Mouse (Mus musculus) kidney, adult 18-20 months (tissue): ENCODE data around the gene Zfp689.
A peak's percentile ranks its signal among the peaks of the same experiment; 100 is the strongest.
"Not testable (repeated sequence)": the region's sequence is repeated elsewhere in the genome, so short reads cannot be mapped to it uniquely, and the experiment has no call there.

Experiments used
- DNase-seq: peaks from one replicate; pipeline ENCODE4 v3.0.0; 2021

Gene Zfp689

DNA sequence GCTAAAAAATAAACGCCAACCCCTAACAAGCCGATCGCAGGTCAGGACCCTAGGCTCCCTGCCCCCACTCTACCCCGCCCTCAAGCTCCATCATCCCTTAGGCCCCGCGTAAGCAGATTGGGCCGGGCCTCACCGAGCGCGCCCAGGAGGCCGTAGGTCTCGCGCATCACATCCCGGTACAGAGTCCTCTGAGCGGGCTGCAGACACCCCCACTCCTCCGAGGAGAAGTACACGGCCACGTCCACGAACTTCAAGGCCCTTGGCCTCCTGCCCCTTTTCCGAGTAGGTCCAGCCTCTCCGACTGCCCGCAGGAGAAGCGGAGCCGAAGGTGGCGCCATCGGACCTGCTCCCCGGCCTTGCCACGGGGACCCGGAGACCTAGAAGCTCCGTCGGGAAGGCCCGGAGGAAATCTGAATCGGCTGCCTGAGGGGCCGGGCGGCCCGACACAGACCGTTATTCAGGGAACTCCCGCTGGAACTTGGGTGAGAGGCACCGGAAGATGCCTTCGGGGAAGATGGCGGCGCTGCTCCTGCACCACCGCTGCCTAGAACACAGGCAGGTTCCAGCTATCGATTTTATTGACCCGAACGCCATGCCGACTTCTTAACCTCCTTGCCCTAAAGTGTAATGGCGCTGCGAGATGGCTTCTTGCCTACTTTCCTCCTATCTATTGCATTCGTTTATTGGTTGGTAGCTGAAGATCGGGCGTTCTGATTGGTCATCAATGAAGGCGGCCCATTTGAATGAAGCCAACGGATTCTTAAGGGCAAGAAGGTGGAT, at the start of gene Zfp689:
Zfp689 (minus strand) TSS at position 638 of the 780 bp plus-strand sequence.
- peak; percentile 94 for DNase-seq

DNA sequence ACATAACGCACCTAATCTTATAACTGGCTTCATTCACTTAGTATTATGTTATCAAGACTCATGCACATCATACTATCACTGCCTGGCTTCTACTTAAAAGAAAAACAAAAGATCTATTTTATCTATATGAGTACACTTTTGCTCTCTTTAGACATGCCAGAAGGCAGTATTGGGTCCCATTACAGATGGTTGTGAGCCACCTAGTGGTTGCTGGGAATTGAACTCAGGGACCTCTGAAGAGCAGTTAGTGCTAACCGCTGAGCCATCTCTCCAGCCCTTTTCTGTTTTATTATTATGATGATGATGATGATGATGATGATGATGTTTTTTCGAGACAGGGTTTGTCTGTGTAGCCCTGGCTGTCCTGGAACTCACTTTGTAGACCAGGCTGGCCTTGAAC, 49.4 kb upstream of the Zfp689 start:
- peak; percentile 47 for DNase-seq

DNA sequence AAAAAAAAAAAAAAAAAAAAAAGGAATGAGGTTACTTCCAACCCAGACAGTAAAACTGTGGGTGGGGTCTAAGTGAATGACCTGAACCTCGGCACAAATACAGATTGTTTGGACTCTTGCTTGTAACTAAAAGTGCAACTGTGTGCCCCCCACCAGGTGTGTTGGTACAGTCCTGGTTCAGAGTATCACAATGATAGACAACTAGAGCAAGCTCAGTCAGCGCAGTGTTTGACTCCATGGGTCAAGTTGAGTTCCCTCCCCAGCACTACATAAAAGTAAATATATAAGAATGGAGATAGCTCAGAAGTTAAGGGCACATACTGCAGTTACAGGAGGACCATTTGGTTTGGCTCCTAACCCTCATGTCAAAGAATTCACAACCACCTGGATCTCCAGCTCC, 48.4 kb upstream of the Zfp689 start:
- no peak for DNase-seq

DNA sequence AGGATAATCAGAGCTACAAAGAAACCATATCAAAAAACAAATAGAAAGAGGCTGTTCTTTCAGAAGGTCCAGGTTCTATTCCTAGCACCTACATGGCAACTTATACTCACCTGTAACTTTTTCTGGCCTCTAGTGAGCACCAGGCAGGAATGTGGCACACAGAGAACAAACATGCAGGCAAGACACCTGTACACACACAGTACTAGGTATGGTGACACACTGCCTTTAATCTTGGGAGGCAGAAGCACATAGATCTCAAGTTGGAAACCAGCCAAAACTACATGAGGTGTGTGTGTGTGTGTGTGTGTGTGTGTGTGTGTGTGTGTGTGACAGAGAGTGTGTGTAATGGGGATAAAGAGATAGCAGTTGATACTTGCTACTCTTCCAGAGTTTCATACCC, 45.7 kb upstream of the Zfp689 start:
- DNase-seq, result no peak

DNA sequence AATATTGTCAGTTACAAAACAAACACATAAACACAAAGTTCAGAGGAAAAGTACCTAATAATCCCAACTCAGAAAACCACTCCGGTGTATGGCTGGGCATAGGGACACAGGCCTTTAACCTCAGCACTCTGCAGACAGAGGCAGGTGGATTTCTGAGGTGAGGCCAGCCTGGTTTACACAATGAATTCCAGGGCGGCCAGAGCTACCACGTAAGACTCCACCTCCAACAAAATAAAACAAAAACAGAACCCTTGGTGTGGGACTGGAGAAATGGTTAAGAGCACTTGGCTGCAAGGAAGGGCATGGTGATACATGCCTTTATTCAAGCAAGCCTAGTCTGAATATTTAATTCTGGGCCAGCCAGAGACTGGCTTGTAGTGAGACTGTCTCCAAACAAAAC, 42.9 kb upstream of the Zfp689 start:
- no peak for DNase-seq

DNA sequence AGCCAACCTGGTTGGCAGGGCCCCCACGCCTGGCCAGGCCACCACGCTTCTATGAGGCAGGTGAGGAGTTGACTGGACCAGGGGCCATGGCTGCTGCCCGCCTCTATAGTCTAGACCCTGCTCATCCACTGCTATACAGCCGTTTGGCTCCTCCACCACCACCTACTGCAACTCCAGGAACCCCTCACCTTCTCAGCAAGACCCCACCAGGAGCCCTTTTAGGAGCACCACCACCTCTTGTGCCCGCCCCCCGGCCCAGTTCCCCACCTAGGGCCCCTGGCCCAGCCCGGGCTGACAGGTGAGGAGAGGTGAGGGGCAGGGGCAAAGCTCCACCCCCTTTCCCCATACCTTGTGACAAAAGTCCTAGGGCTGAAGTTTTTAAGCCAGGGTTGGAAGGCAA, 41.0 kb upstream of the Zfp689 start:
- DNase-seq, result no peak

DNA sequence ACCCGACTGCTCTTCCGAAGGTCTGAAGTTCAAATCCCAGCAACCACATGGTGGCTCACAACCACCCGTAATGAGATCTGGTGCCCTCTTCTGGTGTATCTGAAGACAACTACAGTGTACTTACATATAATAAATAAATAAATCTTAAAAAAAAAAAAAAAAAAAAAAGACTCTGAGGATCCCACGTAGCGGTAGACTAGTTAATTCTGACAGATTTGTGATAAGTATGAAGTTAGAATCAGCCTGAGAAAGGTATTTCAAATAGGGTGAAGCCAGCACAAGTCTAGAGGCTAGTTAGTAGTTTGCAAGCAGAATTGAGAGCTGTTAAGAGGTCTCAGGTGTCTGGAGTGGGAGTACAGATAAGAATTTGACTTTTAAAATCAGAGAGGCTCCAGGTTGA, 39.4 kb upstream of the Zfp689 start:
- not testable (repeated sequence) for DNase-seq

DNA sequence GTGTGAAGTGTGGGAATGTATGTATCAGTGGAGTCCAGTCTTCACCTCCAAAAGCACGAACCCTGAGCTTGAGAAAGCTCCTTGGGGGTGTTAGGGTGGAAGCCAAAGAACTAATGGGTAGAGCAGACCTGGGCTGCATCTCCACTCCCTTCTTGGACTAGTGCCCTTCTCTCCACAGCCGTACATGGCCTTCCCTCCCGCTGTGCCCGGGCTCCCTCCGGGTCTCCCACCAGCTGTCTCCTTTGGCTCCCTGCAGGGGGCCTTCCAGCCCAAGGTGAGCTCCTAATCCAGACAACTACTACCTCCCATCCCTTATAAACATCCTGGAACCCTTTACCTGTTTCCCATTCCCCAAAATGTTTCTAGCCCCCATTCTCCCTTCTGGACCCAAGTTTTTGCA, 36.5 kb upstream of the Zfp689 start:
- DNase-seq, result no peak

DNA sequence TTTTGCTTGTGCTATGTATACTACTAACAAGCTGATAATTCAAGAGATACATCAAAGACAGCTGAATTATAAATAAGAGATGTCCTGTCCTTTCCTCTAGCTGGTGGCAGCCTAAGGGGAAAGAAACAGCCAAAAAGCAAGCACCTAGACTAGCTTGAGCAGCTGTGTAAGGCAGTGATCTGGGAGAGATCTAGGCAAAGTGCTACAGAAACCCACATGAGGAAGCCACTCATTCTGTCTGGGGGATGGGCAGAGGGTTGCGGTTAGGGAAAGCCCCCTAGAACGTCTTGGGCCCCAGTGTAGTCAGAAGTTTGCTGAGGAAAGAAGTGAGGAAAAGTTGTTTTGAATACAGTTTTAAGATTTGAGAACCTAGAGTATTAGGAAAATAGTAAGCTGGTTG, 31.4 kb upstream of the Zfp689 start:
- DNase-seq, result no peak

DNA sequence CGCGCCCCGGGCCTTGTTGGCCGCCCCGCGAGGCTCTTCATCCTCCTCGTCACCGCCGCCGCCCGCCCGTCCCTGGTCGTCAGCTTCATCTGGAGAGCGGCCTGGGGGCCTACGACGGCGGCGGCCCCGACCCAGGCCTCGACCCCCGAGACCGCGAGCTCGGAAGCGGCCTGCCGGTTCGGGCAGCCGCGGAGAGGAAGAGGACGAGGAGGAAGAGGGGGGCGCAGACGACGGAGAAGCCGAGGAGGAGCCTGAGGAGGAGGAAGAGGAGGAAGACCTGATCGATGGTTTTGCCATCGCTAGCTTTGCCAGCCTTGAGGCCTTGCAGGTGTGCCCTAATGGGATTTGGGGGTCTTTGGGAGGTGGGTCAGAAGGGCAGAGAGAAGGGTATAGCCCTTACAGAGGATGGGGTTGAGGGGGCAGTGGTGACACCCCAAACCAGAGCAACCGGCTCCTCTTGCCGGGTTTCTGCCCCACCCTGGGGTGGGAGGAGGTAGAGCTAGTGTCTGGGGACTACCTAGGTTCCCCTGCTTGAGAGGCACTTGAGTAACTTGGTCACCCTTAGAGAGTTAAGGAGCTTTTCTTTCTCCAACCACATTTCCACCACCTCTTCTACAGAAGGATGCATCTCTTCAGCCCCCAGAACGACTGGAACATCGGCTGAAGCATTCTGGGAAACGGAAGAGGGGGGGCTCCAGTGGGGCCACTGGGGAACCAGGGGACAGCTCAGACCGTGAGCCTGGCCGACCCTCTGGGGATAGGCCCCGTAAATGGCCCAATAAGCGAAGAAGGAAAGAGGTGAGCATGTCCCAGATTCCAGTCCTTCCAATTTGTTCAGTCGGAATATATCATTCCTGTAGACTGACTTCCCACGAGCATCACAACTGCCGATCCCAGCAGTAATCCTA, 30.6 kb upstream of the Zfp689 start:
- DNase-seq, result peak; percentile 29

DNA sequence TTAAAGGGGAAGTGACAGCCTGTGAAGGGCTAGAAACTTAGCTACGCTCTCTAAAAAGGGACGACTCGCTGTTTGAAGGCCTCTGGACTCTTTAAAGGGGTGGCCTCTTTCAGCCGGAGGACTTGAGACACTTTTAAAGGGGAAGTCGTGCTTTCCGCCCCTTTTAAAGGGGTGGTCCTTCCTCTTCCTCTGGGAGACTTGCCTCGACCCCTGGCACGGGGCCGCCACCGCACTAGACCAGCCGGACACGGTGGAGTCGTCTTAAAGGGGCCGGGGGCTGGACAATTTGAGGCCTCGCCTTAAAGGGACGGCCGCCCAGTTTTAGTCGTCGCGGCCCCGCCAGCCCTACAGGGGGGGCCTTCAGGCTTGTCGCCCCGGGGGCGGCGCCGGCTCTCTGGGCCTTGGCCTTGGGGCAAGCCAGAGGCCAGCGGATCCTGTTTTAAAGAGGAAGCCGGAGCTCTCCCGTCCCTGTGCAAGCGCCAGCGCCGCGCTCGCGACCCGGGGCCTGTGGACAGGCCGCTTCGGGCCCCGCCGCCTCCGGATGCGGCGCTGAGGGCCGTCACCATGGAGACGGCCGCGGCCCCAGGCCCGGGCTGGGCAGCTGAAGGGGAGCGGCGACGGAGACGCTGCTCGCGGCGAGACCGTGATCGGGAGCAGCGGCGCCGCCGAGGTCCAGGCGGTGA, 29.8 kb upstream of the Zfp689 start, which contains the start of gene Fbrs:
Fbrs (plus strand) TSS at position 565 of the 683 bp plus-strand sequence.
- peak; percentile 95 for DNase-seq

DNA sequence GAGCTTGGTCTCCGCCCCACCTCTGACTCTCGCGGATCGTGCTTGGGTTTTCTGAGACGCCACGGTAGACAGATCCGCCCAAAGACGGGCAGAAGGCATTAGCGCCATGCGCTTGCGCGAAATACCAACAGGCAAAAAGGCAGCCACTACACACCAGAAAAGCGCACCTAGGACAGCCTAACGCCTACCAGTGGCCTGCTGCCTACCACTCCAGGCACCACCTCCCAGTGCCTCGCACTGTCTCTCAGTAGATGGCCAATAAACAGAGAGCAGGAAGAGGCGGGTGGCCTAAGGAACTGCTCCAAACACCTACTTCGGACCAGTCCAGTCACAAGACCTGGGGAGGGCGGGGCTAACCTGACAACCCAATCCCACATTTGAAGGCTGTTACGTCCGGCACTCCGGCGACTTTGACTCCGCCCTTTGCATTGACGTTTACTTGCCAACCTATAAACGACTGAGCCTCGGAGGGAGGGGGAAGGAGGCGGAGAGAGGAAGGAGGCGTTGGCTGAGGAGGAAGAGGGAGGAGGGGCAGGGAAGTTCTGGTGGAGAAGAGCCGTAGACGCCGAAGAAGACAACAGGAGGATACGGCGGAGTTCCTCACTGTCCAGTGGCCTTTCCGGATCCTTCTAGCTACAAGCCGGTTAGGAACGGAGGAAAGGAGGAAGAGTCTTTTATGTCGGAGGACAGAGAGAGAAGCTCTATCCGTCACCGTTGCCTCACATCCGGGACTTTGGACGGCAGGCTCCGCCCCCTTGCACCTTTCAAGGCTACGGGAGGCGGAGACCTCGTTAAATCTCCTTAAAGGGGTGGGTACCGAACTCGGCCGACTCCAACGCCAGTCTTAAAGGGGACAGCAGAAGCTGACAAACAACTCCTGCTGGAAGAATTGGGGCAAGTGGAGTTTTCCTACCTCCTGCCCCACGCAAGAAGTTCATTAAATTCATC, 29.0 kb upstream of the Zfp689 start:
- DNase-seq, result peak; percentile 99

DNA sequence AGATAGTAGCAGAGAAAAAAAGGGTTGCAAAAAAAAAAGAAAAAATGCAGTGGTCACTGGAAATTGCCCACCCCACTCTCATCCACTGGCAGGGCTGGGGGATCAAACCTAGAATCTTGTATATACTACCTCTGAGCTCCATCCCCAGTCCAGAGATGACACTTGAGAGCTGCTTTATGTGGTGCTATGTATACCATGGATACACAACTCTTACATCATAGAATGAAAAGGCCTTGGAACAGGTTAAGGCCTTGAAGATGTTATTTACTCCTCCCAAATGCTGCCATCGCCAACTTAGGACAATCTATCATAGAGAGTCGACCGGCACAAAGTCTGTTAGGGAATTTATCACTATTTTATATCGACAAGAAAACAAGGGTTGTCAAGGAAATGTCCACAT, 27.9 kb upstream of the Zfp689 start:
- DNase-seq, result no peak

DNA sequence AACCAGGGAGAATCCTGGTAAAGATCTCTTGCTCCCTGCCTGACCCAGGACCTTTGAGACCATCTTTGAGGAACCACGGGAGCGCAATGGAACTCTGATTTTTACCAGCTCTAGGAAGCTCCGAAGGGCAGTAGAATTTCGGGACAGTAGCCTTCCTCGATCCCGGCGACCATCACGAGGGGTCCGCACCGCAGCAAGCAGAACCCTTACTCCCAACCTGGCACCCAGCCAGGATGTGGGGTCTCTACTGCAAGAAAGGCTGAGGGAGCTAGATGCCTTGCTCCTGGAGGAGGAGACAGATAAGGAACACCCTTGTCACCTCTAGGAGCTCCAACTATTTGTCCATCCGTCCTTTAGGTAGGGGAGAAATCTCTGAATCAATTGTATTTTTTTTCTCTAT, 27.4 kb upstream of the Zfp689 start:
- DNase-seq, result no peak

DNA sequence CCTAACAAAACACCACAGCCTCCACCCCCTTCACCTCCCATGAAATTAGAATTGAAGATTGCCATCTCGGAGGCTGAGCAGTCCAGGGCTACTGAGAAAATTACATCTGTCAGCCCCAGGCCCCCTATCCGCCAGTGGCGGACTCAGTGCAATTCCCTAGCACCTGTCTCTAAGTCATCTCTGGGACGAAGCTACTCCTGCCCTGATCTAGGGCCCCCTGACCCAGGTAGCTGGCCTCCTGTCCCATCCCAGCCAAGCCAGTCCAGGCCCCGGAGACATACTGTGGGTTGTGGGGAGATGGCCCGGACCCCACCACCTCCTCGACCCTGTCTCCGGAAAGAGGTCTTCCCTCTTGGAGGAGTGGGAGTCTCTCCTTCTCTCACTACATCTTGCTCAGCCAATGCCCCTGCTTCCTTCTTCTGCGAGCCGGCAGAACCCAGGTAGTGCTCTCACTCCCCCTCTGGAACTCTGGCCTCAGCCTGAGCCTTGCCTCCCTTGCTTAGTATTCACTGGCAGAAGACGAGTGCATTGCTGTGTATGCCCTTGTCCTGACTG, 26.3 kb upstream of the Zfp689 start:
- no peak for DNase-seq

DNA sequence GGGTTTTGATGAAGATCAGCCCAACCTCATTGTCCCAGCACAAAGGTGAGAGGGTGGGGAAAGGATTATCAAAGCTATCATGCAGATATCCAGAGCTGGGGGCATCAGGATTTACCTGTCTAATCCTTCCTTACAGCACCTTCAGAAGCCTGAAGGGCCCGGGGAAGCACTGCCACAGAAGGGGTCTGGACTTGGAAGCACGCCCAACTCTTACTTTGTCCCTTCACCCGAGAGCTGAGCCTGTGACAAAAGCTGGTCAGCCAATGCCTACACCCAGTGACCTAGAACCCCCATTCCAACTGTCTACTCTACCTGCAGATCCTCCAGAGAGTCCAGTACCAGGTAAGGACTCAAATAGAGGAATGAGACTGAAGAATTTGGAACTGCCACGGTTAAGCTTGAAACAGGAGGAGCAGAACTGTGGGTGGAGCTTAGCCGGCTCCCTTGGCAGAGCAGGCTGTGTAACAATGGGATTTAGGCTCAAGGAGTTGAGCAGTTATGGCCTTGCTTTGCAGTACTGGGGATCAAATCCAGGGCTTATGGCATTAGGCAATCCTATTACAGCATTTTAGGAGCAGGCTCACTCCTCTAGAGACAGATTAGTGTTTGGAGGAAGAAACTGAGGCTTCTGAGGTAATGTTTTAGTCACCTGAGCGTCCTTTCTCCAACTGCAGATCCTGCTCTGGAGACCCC, 25.6 kb upstream of the Zfp689 start:
- no peak for DNase-seq

DNA sequence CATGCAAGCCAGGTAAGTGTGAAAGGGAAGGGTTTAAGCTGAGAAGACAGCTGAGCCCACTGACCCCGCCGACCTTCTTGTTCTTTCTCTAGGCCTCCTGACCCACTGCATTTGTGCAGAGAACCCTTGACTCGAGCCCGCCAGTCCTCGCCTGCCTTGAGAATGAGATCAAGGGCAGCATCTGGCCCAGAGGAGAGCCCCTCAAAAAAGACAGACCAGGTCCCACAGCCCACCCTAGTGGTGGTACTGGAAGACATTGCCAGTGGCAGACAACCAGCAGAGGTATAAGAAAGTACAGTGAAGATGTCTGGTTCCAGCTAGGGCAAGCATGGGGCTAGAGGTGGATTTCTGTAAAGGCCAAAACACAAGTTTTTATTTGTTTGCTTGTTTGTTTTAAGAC, 24.7 kb upstream of the Zfp689 start:
- no peak for DNase-seq

DNA sequence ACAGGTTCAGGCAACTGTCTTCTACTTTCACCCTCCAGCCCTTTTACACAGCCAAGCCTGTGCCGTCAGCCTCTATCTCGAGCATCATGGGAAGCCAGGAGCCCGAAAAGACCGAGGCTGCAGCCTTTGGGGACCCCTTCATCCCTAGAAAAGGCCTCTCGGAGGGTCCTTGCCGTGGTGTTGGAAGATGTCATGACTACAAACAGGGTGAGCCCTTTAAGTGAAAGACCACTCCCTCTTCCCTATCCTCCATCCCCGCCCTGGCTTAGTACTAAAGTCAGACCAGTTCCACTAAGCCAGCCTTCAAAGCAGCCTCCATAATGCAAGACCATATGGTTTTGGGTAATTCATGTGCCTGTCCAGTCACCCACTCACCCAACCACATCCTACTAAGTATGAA, 23.1 kb upstream of the Zfp689 start:
- peak; percentile 25 for DNase-seq

DNA sequence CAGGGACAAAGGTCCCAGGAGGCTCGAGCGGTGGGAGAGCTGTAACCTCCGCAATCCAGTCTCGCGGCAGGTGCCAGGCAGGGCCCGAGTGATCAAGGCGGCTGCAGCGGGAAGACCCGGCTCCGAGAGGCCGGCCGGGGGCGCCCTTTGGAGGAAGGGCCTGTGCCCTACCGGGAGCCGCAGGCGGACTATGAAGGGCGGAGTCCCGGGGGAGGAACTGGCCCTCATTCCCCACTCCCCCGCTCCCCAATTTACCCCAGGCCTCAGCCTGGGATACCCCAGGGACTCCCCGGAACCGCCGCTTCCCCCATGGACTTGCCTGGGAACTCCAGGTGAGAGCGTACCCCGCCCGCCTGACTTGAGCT, 22.7 kb upstream of the Zfp689 start:
- no peak for DNase-seq

DNA sequence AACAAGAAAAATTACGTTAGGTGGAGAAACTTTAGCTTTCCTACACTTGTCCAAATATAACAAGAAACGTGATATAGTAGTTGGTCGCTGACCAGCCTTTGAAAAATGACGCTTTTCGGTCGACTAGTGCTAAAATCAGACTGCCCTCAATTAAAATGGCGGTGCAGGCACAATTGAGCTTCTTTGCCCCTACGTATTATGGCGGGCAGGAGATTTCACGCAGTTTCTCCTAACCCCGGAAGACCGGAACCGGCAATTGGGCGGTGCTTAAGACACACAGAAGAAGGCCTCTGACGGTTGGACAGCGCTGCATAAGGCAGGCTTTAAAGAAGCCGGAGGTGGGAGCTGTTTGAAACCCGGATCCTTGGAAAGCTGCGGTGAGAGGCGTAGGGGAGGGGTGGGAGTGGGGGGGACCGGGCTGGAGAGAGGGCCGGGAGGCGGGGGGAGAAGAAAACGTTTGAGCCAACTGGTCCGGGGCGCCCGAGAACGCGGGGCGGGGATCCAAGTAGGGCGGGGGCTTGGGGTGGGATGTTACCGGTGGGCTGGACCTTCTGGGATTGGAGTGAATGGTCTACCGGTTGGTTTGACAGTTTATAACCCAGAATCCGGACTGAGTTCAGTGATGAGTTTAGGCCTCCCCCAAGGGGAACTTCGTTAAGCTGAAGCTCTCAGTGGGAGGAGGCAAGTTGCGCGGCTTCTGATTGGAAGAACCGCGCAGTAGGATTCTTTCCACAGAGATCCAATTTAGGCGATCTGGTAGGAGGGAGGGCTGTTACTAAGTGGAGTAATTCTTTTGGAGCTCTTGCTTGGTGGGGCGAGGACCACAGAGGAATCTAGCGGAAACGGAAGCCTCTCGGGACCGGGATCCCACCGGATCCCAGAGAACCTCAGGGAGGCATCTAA, 22.0 kb upstream of the Zfp689 start:
- peak; percentile 92 for DNase-seq
